Mouse (Mus musculus) myocyte (in vitro differentiated cells): ENCODE measurements at regions not wholly inside any gene's neighbourhood (a gene's known extent, or its start where the extent isn't known, plus 50 kb on each side); places are given as distances from the start of the nearest gene placed in this dataset.

Source experiments
- CEBPB ChIP-seq: IDR thresholded peaks from 2 replicates; pipeline ENCODE4 v1.6.1; 2011; ENCODE audit warnings: mild to moderate bottlenecking, moderate library complexity; ENCODE audit not compliant: poor library complexity, insufficient read depth, severe bottlenecking
- MAX ChIP-seq: IDR thresholded peaks from one replicate; pipeline ENCODE4 v1.6.1; 2011; ENCODE audit warnings: low read depth, mild to moderate bottlenecking, control low read depth
- POLR2A ChIP-seq: IDR thresholded peaks from one replicate; pipeline ENCODE4 v1.6.1; 2011; ENCODE audit warnings: low read depth, mild to moderate bottlenecking, control low read depth, moderate library complexity; ENCODE audit not compliant: insufficient read length
- REST ChIP-seq: IDR thresholded peaks from one replicate; pipeline ENCODE4 v1.6.1; 2011; ENCODE audit warnings: mild to moderate bottlenecking, control low read depth, moderate library complexity; ENCODE audit not compliant: insufficient read depth, insufficient read length
- TCF3 ChIP-seq: IDR thresholded peaks from one replicate; pipeline ENCODE4 v1.6.1; 2011; ENCODE audit warnings: low read depth, control low read depth; ENCODE audit not compliant: insufficient read length
- USF1 ChIP-seq: IDR thresholded peaks from one replicate; pipeline ENCODE4 v1.6.1; 2011; ENCODE audit warnings: low read depth, mild to moderate bottlenecking, control low read depth, moderate library complexity

DNA sequence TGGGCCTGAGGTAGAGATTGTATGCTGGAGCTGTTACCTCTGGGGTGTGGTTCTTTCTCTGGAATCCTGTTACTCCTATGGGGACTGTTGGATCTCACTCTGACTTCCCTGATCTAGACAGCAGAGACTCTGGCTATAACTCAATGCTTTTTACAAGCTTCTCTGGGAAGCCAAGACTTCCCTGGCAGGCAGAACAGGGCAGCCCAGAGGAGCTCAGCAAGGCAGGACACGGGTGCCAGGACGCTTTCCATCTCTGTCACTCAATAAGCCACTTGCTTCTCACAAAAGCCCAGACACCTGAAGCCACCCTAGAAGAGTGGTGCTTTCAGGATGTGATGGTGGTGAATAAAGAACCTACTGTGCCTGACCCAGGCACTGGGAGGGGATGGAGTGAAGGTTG, 174.0 kb downstream of the Cyp26b1 start:
- TF ChIP-seq POLR2A (no peak), MAX (no peak), USF1 (no peak), CEBPB (no peak), TCF3 (no peak), REST (no peak)
